ENCODE assay signal across 8 mouse cellular contexts in the genomic region with DNA sequence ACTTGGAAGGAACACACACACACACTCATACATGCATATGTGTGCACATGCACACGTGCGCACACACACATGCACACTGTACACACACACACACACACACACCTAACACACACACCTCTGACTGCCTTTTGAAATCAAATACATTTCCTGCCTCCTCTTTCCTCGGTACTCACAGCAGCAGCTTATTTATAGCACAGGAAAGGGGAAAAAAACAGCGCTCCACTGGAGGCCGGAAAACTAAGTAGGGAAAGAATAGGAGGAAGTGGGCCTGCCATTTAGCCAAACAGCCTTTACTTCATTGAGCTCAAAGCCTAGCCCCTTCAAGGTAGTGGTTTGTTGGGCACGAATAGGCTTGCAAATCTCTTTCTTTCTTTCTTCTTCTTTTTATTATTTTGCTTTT. TPM values are rescaled to one million over a fixed set of nuclear protein-coding genes. Genes with fewer than 3 reads are reported as not detected.
A peak's percentile ranks its signal among the peaks of the same experiment; 100 is the strongest.
DNase-seq lines count a peak whose midpoint lies in the region; ATAC-seq and TF ChIP-seq lines count a peak whose summit lies in the region.

A gene (plus strand): TSS at position 298 of the 400 bp plus-strand sequence.

- no peak within 1 kb of the TSS for H3K27ac ChIP-seq in forebrain, embryonic 10.5 days
- H3K27ac ChIP-seq in forebrain, embryonic 15.5 days (replicated peaks) = no peak within 1 kb of the TSS
- peak within 1 kb of the TSS; percentile 95 for H3K27ac ChIP-seq in heart, adult 2 months
- no peak within 1 kb of the TSS for H3K27ac ChIP-seq in neural tube, embryonic 15.5 days (replicated peaks)

- H3K27me3 ChIP-seq in forebrain, embryonic 10.5 days (ENCODE audit: poor library complexity, severe bottlenecking) = no peaks in the 10 kb centered on the region
- H3K27me3 ChIP-seq in forebrain, embryonic 15.5 days = no peaks in the 10 kb centered on the region
- no peaks in the 10 kb centered on the region for H3K27me3 ChIP-seq in heart, adult 2 months (ENCODE audit: control insufficient read depth, insufficient read depth, low read length)
- no peaks in the 10 kb centered on the region for H3K27me3 ChIP-seq in neural tube, embryonic 15.5 days (replicated peaks)

- H3K36me3 ChIP-seq in forebrain, embryonic 10.5 days (replicated peaks) = no peaks in the 10 kb centered on the region
- no peaks in the 10 kb centered on the region for H3K36me3 ChIP-seq in forebrain, embryonic 15.5 days
- H3K36me3 ChIP-seq in heart, adult 2 months (ENCODE audit: control insufficient read depth, insufficient read depth, low read length) = no peaks in the 10 kb centered on the region
- no peaks in the 10 kb centered on the region for H3K36me3 ChIP-seq in neural tube, embryonic 15.5 days

- ATAC-seq in forebrain, embryonic 15.5 days (replicated peaks) = no peak
- no peak for ATAC-seq in neural tube, embryonic 15.5 days (ENCODE audit: low FRiP score)
- no peak for ATAC-seq in erythroblast, adult 5-6 weeks (replicated peaks; ENCODE audit: low FRiP score, poor library complexity, severe bottlenecking)

- DNase-seq in forebrain, embryonic 10.5 days (ENCODE audit: extremely low spot score, low spot score) = no peak
- DNase-seq in adrenal gland, adult 2 months = peak; percentile 32
- peak in 1 of 2 experiments; percentile 65 for DNase-seq in heart, adult 2 months
- peak; percentile 58 for DNase-seq in kidney, postnatal 14 days
- DNase-seq in ovary, postnatal 36 days (ENCODE audit: low spot score) = no peak

- 76% methylated on average over 6 of the region's 6 CpGs for WGBS in forebrain, embryonic 10.5 days
- WGBS in forebrain, embryonic 15.5 days = 67% methylated on average over 6 of the region's 6 CpGs
- 19% methylated on average over 6 of the region's 6 CpGs for WGBS in heart, adult 2 months
- 68% methylated on average over 6 of the region's 6 CpGs for WGBS in neural tube, embryonic 15.5 days

- H3K9me3 ChIP-seq in forebrain, embryonic 10.5 days = no peaks in the 10 kb centered on the region
- no peaks in the 10 kb centered on the region for H3K9me3 ChIP-seq in forebrain, embryonic 15.5 days
- H3K9me3 ChIP-seq in neural tube, embryonic 15.5 days (replicated peaks) = no peaks in the 10 kb centered on the region

- peak; percentile 47; the same call in 1 of the 2 replicates for TF ChIP-seq EP300 in heart, adult 2 months (IDR thresholded peaks at IDR 0.05; ENCODE audit: insufficient read depth, low read depth, low read length)

- H3K4me1 ChIP-seq in forebrain, embryonic 10.5 days = peaks cover 9% of the 10 kb centered on the region
- no peaks in the 10 kb centered on the region for H3K4me1 ChIP-seq in forebrain, embryonic 15.5 days
- H3K4me1 ChIP-seq in heart, adult 2 months (ENCODE audit: control insufficient read depth, insufficient read depth, low read length) = peaks cover 10% of the 10 kb centered on the region
- peaks cover 2% of the 10 kb centered on the region for H3K4me1 ChIP-seq in neural tube, embryonic 15.5 days

- peak within 1 kb of the TSS; percentile 8; the same call in 1 of the 2 replicates for H3K4me3 ChIP-seq in forebrain, embryonic 10.5 days
- no peak within 1 kb of the TSS for H3K4me3 ChIP-seq in forebrain, embryonic 15.5 days
- peak within 1 kb of the TSS; percentile 52 for H3K4me3 ChIP-seq in heart, adult 2 months
- 0 out of 2 replicates have a peak within 1 kb of the TSS, but pooled peaks have one; percentile 2 for H3K4me3 ChIP-seq in neural tube, embryonic 15.5 days (replicated peaks)

- peak; percentile 73; the same call in 1 of the 2 replicates for TF ChIP-seq POLR2A in heart, adult 2 months (IDR thresholded peaks at IDR 0.05; ENCODE audit: insufficient read depth, low read depth, low read length)

- no peak within 1 kb of the TSS for H3K4me2 ChIP-seq in forebrain, embryonic 15.5 days (replicated peaks)
- no peak within 1 kb of the TSS for H3K4me2 ChIP-seq in neural tube, embryonic 15.5 days

- H3K9ac ChIP-seq in forebrain, embryonic 15.5 days (replicated peaks) = no peak within 1 kb of the TSS
- peak within 1 kb of the TSS; percentile 75 for H3K9ac ChIP-seq in heart, adult 2 months (ENCODE audit: low read depth, low read length)
- H3K9ac ChIP-seq in neural tube, embryonic 15.5 days (replicated peaks) = no peak within 1 kb of the TSS

- TF ChIP-seq CTCF in heart, adult 2 months (IDR thresholded peaks at IDR 0.05) = no peak

- H3K79me2 ChIP-seq in heart, adult 2 months (replicated peaks; ENCODE audit: control insufficient read depth, insufficient read depth, low read length) = no peaks in the 10 kb centered on the region

- intact Hi-C loops in heart, adult 2 months (cut with DNase I) = loop anchor here (10.0 kb wide), 1 partner anchor 89 kb away; no protein-coding TSS in a partner anchor

RNA-seq across cellular contexts. Expression of the gene that starts here (rescaled TPM):
- polyA plus RNA-seq in forebrain, embryonic 10.5 days (2016; fragmentation: Nextera tagmentation; extraction: Ambion mirVana) = 5.5 and 6.6 TPM in 2 replicates
- 5.1 and 7.1 TPM in 2 replicates for polyA plus RNA-seq in forebrain, embryonic 15.5 days (2015; fragmentation: Nextera tagmentation; extraction: Ambion mirVana)
- 10 to 100 TPM; 12.5 to 19.9 TPM for total RNA-seq in adrenal gland, adult 2 months (2021)
- 1.5 and 1.8 TPM in 2 replicates for polyA plus RNA-seq in adrenal gland, adult 2 months (2012; rRNA removed)
- 10 to 100 TPM; 27.2 to 27.4 TPM for total RNA-seq in heart, adult 2 months (2021)
- polyA plus RNA-seq in heart, adult 2 months (2012; rRNA removed) = 10.4 and 28.1 TPM in 2 replicates
- 5.9 and 7.2 TPM in 2 replicates for polyA plus RNA-seq in neural tube, embryonic 15.5 days (2015; fragmentation: Nextera tagmentation; extraction: Ambion mirVana)
- not detected in 2 replicates for total RNA-seq in erythroblast, adult 5-6 weeks (2015; ENCODE audit: low replicate concordance)
- total RNA-seq in erythroblast, adult 5-6 weeks (2017; ENCODE audit: low replicate concordance) = not detected in 2 replicates

Comparison
In these comparisons a context has a peak if more than half of its experiments do, and no peak if none do; other contexts are left out.
1. RNA of the gene that starts here (total RNA-seq): 27.2 to 27.4 TPM in heart, adult 2 months and 12.5 to 19.9 TPM in adrenal gland, adult 2 months; not detected in erythroblast, adult 5-6 weeks; every median in the first group is over 10 times any median in the second.
2. DNase-seq: peak in adrenal gland, adult 2 months (single experiment) and kidney, postnatal 14 days (single experiment); none in forebrain, embryonic 10.5 days (single experiment) and ovary, postnatal 36 days (single experiment).